11 mouse cellular contexts compared by ENCODE assay signal in the genomic region with DNA sequence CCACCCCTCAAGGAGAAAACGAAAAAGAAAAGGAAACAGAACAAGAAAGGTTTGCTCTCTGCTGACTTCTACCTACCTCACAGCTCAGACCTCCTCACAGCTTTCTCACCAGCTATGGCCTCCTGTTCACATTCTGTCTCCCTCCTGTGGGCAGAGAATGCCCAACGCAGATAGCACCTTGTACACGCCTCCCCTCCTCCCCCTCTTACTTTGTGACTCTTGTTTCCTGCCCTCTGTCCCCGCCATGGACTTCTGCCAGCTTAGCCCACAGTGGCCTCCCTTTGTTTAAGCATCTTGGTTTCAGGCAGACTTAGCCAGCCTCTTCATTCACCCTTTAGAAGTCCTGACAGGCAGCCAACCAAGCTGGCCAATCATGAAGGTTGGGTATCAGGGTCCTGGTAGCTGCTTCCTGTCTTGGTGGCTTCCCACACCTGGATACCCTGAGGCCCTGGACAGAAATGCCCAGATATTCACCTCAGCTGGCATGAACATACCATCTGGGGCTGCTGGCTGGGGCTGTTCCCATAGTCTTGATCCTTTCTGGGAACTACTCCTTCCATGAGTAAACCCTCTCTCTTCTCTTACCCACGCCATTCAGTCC.
A peak's percentile ranks its signal among the peaks of the same experiment; 100 is the strongest.
DNase-seq lines count a peak whose midpoint lies in the region; ATAC-seq lines count a peak whose summit lies in the region.
"Had no signal": no experiment of that assay in that cellular context is flagged by ENCODE, and none has a peak within 500 bp of the region (broad histone marks: within the 10 kb centered on the region; RNA-seq: fewer than 3 reads in every experiment).

No protein-coding gene starts in this region.

- peaks cover under 1% of the 10 kb centered on the region; the same call in 1 of the 2 replicates for H3K27me3 ChIP-seq in heart, embryonic 10.5 days (ENCODE audit: insufficient read depth, poor library complexity, severe bottlenecking)
- H3K27me3 ChIP-seq in midbrain, embryonic 10.5 days (ENCODE audit: low read depth, poor library complexity, severe bottlenecking), result no peaks in the 10 kb centered on the region
- no peaks in the 10 kb centered on the region for H3K27me3 ChIP-seq in midbrain, embryonic 16.5 days (ENCODE audit: control insufficient read depth, insufficient read depth, low read depth, low read length)
- H3K27me3 ChIP-seq in forebrain, embryonic 13.5 days, result no peaks in the 10 kb centered on the region
- no peaks in the 10 kb centered on the region for H3K27me3 ChIP-seq in hindbrain, embryonic 16.5 days (replicated peaks; ENCODE audit: control insufficient read depth, insufficient read depth, low read length)
- H3K27me3 ChIP-seq: hindbrain, embryonic 15.5 days; neural tube, embryonic 12.5 days had no signal

- no peak for DNase-seq in heart, embryonic 10.5 days (ENCODE audit: low spot score)
- DNase-seq in heart, adult 9 months (ENCODE audit: low spot score in 2 of 2), result no peak
- no peak for DNase-seq in midbrain, embryonic 10.5 days (ENCODE audit: low spot score)
- peak; percentile 36 for DNase-seq in naive thymus-derived CD4-positive, alpha-beta T cell, adult 2 months (ENCODE audit: low read depth)
- DNase-seq: forebrain, postnatal 0 days had no signal

- no peaks in the 10 kb centered on the region for H3K9me3 ChIP-seq in heart, embryonic 10.5 days
- no peaks in the 10 kb centered on the region for H3K9me3 ChIP-seq in midbrain, embryonic 10.5 days (replicated peaks)
- H3K9me3 ChIP-seq in midbrain, embryonic 16.5 days (replicated peaks; ENCODE audit: control insufficient read depth, low read length, poor library complexity, severe bottlenecking), result no peaks in the 10 kb centered on the region
- H3K9me3 ChIP-seq in forebrain, embryonic 13.5 days (replicated peaks), result no peaks in the 10 kb centered on the region
- H3K9me3 ChIP-seq in hindbrain, embryonic 16.5 days (ENCODE audit: control insufficient read depth, low read length), result no peaks in the 10 kb centered on the region
- H3K9me3 ChIP-seq: hindbrain, embryonic 15.5 days; neural tube, embryonic 12.5 days had no signal

- H3K4me3 ChIP-seq in heart, embryonic 10.5 days, result no peak overlapping the region
- no peak overlapping the region for H3K4me3 ChIP-seq in midbrain, embryonic 10.5 days
- H3K4me3 ChIP-seq in midbrain, embryonic 16.5 days (ENCODE audit: low read depth, low read length), result no peak overlapping the region
- no peak overlapping the region for H3K4me3 ChIP-seq in forebrain, embryonic 13.5 days
- no peak overlapping the region for H3K4me3 ChIP-seq in hindbrain, embryonic 16.5 days (ENCODE audit: low read length)
- H3K4me3 ChIP-seq: hindbrain, embryonic 15.5 days; neural tube, embryonic 12.5 days had no signal

- no peak overlapping the region for H3K9ac ChIP-seq in midbrain, embryonic 16.5 days (ENCODE audit: low read depth, low read length)
- no peak overlapping the region for H3K9ac ChIP-seq in forebrain, embryonic 13.5 days
- no peak overlapping the region for H3K9ac ChIP-seq in hindbrain, embryonic 16.5 days (ENCODE audit: low read depth, low read length)
- H3K9ac ChIP-seq: forebrain, postnatal 0 days; hindbrain, embryonic 15.5 days; neural tube, embryonic 12.5 days had no signal

- H3K27ac ChIP-seq in heart, embryonic 10.5 days, result 0 out of 2 replicates have a peak overlapping the region, but pooled peaks have one; percentile 16
- 0 out of 2 replicates have a peak overlapping the region, but pooled peaks have one; percentile 17 for H3K27ac ChIP-seq in midbrain, embryonic 10.5 days (replicated peaks)
- H3K27ac ChIP-seq in midbrain, embryonic 16.5 days (ENCODE audit: low read length), result no peak overlapping the region
- H3K27ac ChIP-seq in forebrain, embryonic 13.5 days, result no peak overlapping the region
- H3K27ac ChIP-seq in hindbrain, embryonic 16.5 days (ENCODE audit: low read depth, low read length), result no peak overlapping the region
- H3K27ac ChIP-seq: hindbrain, embryonic 15.5 days; neural tube, embryonic 12.5 days had no signal

- no peak overlapping the region for H3K4me2 ChIP-seq in midbrain, embryonic 16.5 days (ENCODE audit: low read length)
- no peak overlapping the region for H3K4me2 ChIP-seq in forebrain, embryonic 13.5 days
- no peak overlapping the region for H3K4me2 ChIP-seq in hindbrain, embryonic 16.5 days (ENCODE audit: low read length)
- H3K4me2 ChIP-seq: hindbrain, embryonic 15.5 days; neural tube, embryonic 12.5 days had no signal

- WGBS in heart, embryonic 10.5 days, result 61% methylated on average over 5 of the region's 5 CpGs
- 77% methylated on average over 5 of the region's 5 CpGs for WGBS in midbrain, embryonic 10.5 days
- 67% methylated on average over 5 of the region's 5 CpGs for WGBS in midbrain, embryonic 16.5 days
- WGBS in forebrain, embryonic 13.5 days, result 63% methylated on average over 5 of the region's 5 CpGs
- WGBS in hindbrain, embryonic 16.5 days, result 63% methylated on average over 5 of the region's 5 CpGs

- no peaks in the 10 kb centered on the region for H3K4me1 ChIP-seq in heart, embryonic 10.5 days
- no peaks in the 10 kb centered on the region for H3K4me1 ChIP-seq in midbrain, embryonic 10.5 days
- H3K4me1 ChIP-seq in midbrain, embryonic 16.5 days (ENCODE audit: control insufficient read depth, insufficient read depth, low read length), result no peaks in the 10 kb centered on the region
- peaks cover 4% of the 10 kb centered on the region; the same call in 1 of the 2 replicates for H3K4me1 ChIP-seq in forebrain, embryonic 13.5 days
- no peaks in the 10 kb centered on the region for H3K4me1 ChIP-seq in hindbrain, embryonic 16.5 days (ENCODE audit: control insufficient read depth, insufficient read depth, low read depth, low read length)
- H3K4me1 ChIP-seq: hindbrain, embryonic 15.5 days; neural tube, embryonic 12.5 days had no signal

- ATAC-seq in midbrain, embryonic 16.5 days, result no peak
- ATAC-seq in hematopoietic stem cell, adult 5-6 weeks (replicated peaks in 1 of 2; ENCODE audit: insufficient read depth in 1 of 2, low FRiP score in 2 of 2, low TSS enrichment in 1 of 2, low read depth in 1 of 2, poor library complexity in 2 of 2, severe bottlenecking in 2 of 2), result peak; percentile 62 to 63
- no peak for ATAC-seq in forebrain, embryonic 13.5 days
- no peak for ATAC-seq in hindbrain, embryonic 16.5 days
- ATAC-seq: forebrain, postnatal 0 days had no signal

- H3K36me3 ChIP-seq in heart, embryonic 10.5 days, result no peaks in the 10 kb centered on the region
- no peaks in the 10 kb centered on the region for H3K36me3 ChIP-seq in midbrain, embryonic 10.5 days
- H3K36me3 ChIP-seq in midbrain, embryonic 16.5 days (ENCODE audit: control insufficient read depth, insufficient read depth, low read length), result no peaks in the 10 kb centered on the region
- H3K36me3 ChIP-seq in forebrain, embryonic 13.5 days (ENCODE audit: poor library complexity, severe bottlenecking), result no peaks in the 10 kb centered on the region
- no peaks in the 10 kb centered on the region for H3K36me3 ChIP-seq in hindbrain, embryonic 16.5 days (ENCODE audit: control insufficient read depth, insufficient read depth, low read length)
- H3K36me3 ChIP-seq: hindbrain, embryonic 15.5 days; neural tube, embryonic 12.5 days had no signal

Comparison
In these comparisons a context has a peak if more than half of its experiments do, and no peak if none do; other contexts are left out.
1. H3K27ac ChIP-seq: peak in heart, embryonic 10.5 days (single experiment) and midbrain, embryonic 10.5 days (single experiment); none in midbrain, embryonic 16.5 days (single experiment), forebrain, embryonic 13.5 days (single experiment) and hindbrain, embryonic 16.5 days (single experiment).
2. ATAC-seq: peak in hematopoietic stem cell, adult 5-6 weeks (2 of 2); none in midbrain, embryonic 16.5 days (single experiment), forebrain, embryonic 13.5 days (single experiment) and hindbrain, embryonic 16.5 days (single experiment).